Mouse (Mus musculus) left cerebral cortex, adult 8-10 months (tissue): Measurements from ENCODE around the gene Chrm3. TPM values are rescaled to one million over a fixed set of nuclear protein-coding genes. Genes with fewer than 3 reads are reported as not detected.

Experiments used
- DNase-seq, 2 experiments: peaks; one replicate each; pipeline ENCODE4 v3.0.0; 2022; ENCODE audit warnings: low spot score in 2 of 2
- total RNA-seq, 4 experiments: library from RNA; stranded (reverse); gene quantifications; 2 replicates each; pipeline ENCODE4 v1.2.4; 2022

Gene Chrm3
- total RNA-seq, 4 experiments from 2014 or later, result 50.1 to 53.3 (median 52.8) TPM

- no peak for DNase-seq
Observed at GRCm38 (mm10) chr13:9895045-9895625, 465.5 kb downstream of the Chrm3 start.

- DNase-seq, result no peak
Observed at GRCm38 (mm10) chr13:9891088-9891487, 469.6 kb downstream of the Chrm3 start.

- no peak for DNase-seq
Observed at GRCm38 (mm10) chr13:9890460-9890859, 470.2 kb downstream of the Chrm3 start.

GRCm38 (mm10) chr13:9889954-9890353 is 470.7 kb downstream of the Chrm3 start:
- no peak for DNase-seq

- no peak for DNase-seq
Observed at GRCm38 (mm10) chr13:9888284-9888683, 472.4 kb downstream of the Chrm3 start.

GRCm38 (mm10) chr13:9887261-9887660 is 473.4 kb downstream of the Chrm3 start:
- no peak for DNase-seq

GRCm38 (mm10) chr13:9886465-9887135 is 474.0 kb downstream of the Chrm3 start:
- no peak for DNase-seq

- peak; percentile 44 to 61 for DNase-seq
Observed at GRCm38 (mm10) chr13:9882362-9883282, 478.0 kb downstream of the Chrm3 start.

- DNase-seq, result no peak
Observed at GRCm38 (mm10) chr13:9881930-9882329, 478.7 kb downstream of the Chrm3 start.

- DNase-seq, result no peak
Observed at GRCm38 (mm10) chr13:9880401-9880800, 480.2 kb downstream of the Chrm3 start.

- DNase-seq, result no peak
Observed at GRCm38 (mm10) chr13:9878596-9879010, 482.0 kb downstream of the Chrm3 start.

- DNase-seq, result no peak
Observed at GRCm38 (mm10) chr13:9873377-9873776, 487.3 kb downstream of the Chrm3 start.

GRCm38 (mm10) chr13:9866161-9866560 is 494.5 kb downstream of the Chrm3 start:
- no peak for DNase-seq

GRCm38 (mm10) chr13:9847515-9847914 is 513.1 kb downstream of the Chrm3 start:
- no peak for DNase-seq

- peak in 1 of 2 experiments; percentile 32 for DNase-seq
Observed at GRCm38 (mm10) chr13:9846543-9847434, 513.9 kb downstream of the Chrm3 start.

GRCm38 (mm10) chr13:9834146-9834679 is 526.4 kb downstream of the Chrm3 start:
- DNase-seq, result peak in 1 of 2 experiments; percentile 36

- DNase-seq, result no peak
Observed at GRCm38 (mm10) chr13:9826227-9826626, 534.4 kb downstream of the Chrm3 start.
